In the genomic region with DNA sequence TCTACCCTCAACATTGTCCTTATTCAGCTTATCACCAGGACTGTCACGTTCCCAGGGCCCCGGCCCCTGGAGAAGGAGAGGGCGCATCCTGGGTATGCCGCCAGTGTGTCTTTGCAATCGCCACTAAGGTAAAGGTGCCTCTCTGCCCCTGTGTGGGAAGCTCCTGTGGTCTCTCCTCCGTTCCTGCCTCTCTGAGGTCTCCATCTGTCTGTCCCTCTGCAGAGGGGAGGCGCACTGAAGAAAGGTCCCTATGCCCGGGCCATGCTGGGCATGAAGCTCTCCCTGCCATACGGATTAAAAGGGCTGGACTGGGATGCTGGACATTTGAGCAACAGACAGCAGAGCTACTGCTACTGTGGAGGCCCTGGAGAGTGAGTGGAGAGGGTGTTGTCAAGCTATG, we compare ENCODE assay signal across 12 mouse cellular contexts.
"Had no signal": no experiment of that assay in that cellular context is flagged by ENCODE, and none has a peak within 500 bp of the region (broad histone marks: within the 10 kb centered on the region; RNA-seq: fewer than 3 reads in every experiment).

No protein-coding gene starts in this region.

- H3K9me3 ChIP-seq: intestine, embryonic 15.5 days; limb, embryonic 13.5 days; midbrain, embryonic 12.5 days had no signal

- H3K9ac ChIP-seq: intestine, embryonic 15.5 days; liver, embryonic 14.5 days; midbrain, embryonic 12.5 days had no signal

- H3K4me3 ChIP-seq: intestine, embryonic 15.5 days; layer of hippocampus, adult 2 months; midbrain, embryonic 12.5 days had no signal

- H3K27ac ChIP-seq: intestine, embryonic 15.5 days; layer of hippocampus, adult 2 months; limb, embryonic 13.5 days; liver, embryonic 14.5 days; midbrain, embryonic 12.5 days; stomach, postnatal 0 days had no signal

- H3K27me3 ChIP-seq: intestine, embryonic 15.5 days; limb, embryonic 13.5 days; midbrain, embryonic 12.5 days had no signal

- ATAC-seq: intestine, embryonic 15.5 days had no signal

- DNase-seq: kidney, adult 18-20 months; kidney, postnatal 10 days; kidney, postnatal 4 days; left cerebral cortex, postnatal 4 days; thymus, adult 2 months; thymus, postnatal 25 days had no signal

- H3K4me2 ChIP-seq: intestine, embryonic 15.5 days; midbrain, embryonic 12.5 days had no signal
